Mouse (Mus musculus): ENCODE results near the gene A930033H14Rik. TPM values are rescaled to one million over a fixed set of nuclear protein-coding genes. Genes with fewer than 3 reads are reported as not detected.

A930033H14Rik gene
- polyA plus RNA-seq, 1 experiment from 2014 or later, result 2.4 TPM

- no peaks in the 10 kb centered on the region for H3K36me3 ChIP-seq (ENCODE audit: control insufficient read depth, insufficient read depth, low read length)
- peaks cover 2 to 20% of the 10 kb centered on the region in 2 experiments for H3K4me1 ChIP-seq (ENCODE audit: control insufficient read depth in 2 of 2, insufficient read depth in 2 of 2, low read length in 2 of 2)
- no peak overlapping the region for H3K9ac ChIP-seq (ENCODE audit: low read length)
- ATAC-seq (ENCODE audit: insufficient number of reproducible peaks, insufficient read depth, low FRiP score, low read depth), result no peak
- H3K27ac ChIP-seq (replicated peaks in 1 of 2; ENCODE audit: control insufficient read depth in 1 of 2, insufficient read depth in 1 of 2, low read depth in 2 of 2, low read length in 2 of 2), result no peak overlapping the region
- 94% methylated on average over 10 of the region's 10 CpGs for WGBS
- H3K4me3 ChIP-seq (ENCODE audit: control insufficient read depth in 1 of 2, insufficient read depth in 1 of 2, low read depth in 1 of 2, low read length in 2 of 2), result no peak overlapping the region
- no peaks in the 10 kb centered on the region for H3K27me3 ChIP-seq (ENCODE audit: control insufficient read depth, insufficient read depth, low read length)
- H3K9me3 ChIP-seq (ENCODE audit: control insufficient read depth, low read length), result peaks cover 3% of the 10 kb centered on the region; the same call in 1 of the 2 replicates
- no peak overlapping the region for H3K4me2 ChIP-seq (ENCODE audit: low read length)
Observed at GRCm38 (mm10) chr10:69210006-69210405, 2.9 kb downstream of the A930033H14Rik start.

GRCm38 (mm10) chr10:69208705-69209104 lies 4.2 kb downstream of the A930033H14Rik start:
- H3K4me1 ChIP-seq (ENCODE audit: control insufficient read depth in 2 of 2, insufficient read depth in 2 of 2, low read length in 2 of 2), result peaks cover 5 to 18% of the 10 kb centered on the region in 2 experiments; a peak in 2 of 4 replicates
- no peaks in the 10 kb centered on the region for H3K27me3 ChIP-seq (ENCODE audit: control insufficient read depth, insufficient read depth, low read length)
- no peak overlapping the region for H3K4me2 ChIP-seq (ENCODE audit: low read length)
- no peak overlapping the region for H3K9ac ChIP-seq (ENCODE audit: low read length)
- H3K27ac ChIP-seq (replicated peaks in 1 of 2; ENCODE audit: control insufficient read depth in 1 of 2, insufficient read depth in 1 of 2, low read depth in 2 of 2, low read length in 2 of 2), result no peak overlapping the region
- H3K36me3 ChIP-seq (ENCODE audit: control insufficient read depth, insufficient read depth, low read length), result no peaks in the 10 kb centered on the region
- ATAC-seq (ENCODE audit: insufficient number of reproducible peaks, insufficient read depth, low FRiP score, low read depth), result no peak
- H3K4me3 ChIP-seq (ENCODE audit: control insufficient read depth in 1 of 2, insufficient read depth in 1 of 2, low read depth in 1 of 2, low read length in 2 of 2), result no peak overlapping the region
- WGBS, result 91% methylated on average over 3 of the region's 3 CpGs
- H3K9me3 ChIP-seq (ENCODE audit: control insufficient read depth, low read length), result peaks cover 3% of the 10 kb centered on the region; the same call in 1 of the 2 replicates

DNA sequence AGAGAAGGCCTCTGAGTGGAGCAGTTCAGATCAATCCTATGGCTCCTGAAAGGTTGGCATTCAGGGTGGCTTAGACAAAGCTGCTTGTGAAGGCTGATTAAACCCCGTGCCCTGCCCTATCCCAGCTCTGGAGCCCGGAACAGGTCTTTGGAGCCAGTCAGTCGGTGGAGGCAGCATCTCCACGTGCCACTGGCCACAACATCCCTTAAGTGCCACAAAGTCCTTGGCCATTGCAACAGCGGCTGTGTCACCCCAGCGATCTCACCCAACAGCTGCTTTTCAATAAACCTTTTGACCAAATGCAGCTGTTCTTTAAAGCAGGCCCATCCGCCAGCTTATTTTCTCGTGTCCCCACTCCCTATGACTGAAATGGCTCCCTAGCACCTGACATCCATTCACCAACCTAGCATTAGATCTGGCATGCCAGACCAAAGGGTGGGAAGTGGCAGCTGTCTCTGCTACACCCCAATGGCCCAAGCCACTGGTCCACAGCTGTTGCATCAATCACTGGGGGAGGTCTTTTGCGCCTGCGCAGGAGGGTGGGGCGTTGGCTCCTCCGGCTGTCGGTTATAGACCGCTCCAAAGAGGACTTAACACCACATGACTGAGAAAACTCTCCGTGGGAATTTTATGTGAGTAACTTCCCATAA lies 4.8 kb downstream of the A930033H14Rik start:
- no peak overlapping the region for H3K27ac ChIP-seq (replicated peaks in 1 of 2; ENCODE audit: control insufficient read depth in 1 of 2, insufficient read depth in 1 of 2, low read depth in 2 of 2, low read length in 2 of 2)
- WGBS, result 87% methylated on average over 15 of the region's 15 CpGs
- H3K27me3 ChIP-seq (ENCODE audit: control insufficient read depth, insufficient read depth, low read length), result no peaks in the 10 kb centered on the region
- no peaks in the 10 kb centered on the region for H3K36me3 ChIP-seq (ENCODE audit: control insufficient read depth, insufficient read depth, low read length)
- peaks cover 3% of the 10 kb centered on the region; the same call in 1 of the 2 replicates for H3K9me3 ChIP-seq (ENCODE audit: control insufficient read depth, low read length)
- H3K4me1 ChIP-seq (ENCODE audit: control insufficient read depth in 2 of 2, insufficient read depth in 2 of 2, low read length in 2 of 2), result peaks cover 5 to 18% of the 10 kb centered on the region in 2 experiments; a peak in 2 of 4 replicates
- ATAC-seq (ENCODE audit: insufficient number of reproducible peaks, insufficient read depth, low FRiP score, low read depth), result no peak
- no peak overlapping the region for H3K4me3 ChIP-seq (ENCODE audit: control insufficient read depth in 1 of 2, insufficient read depth in 1 of 2, low read depth in 1 of 2, low read length in 2 of 2)
- no peak overlapping the region for H3K9ac ChIP-seq (ENCODE audit: low read length)
- no peak overlapping the region for H3K4me2 ChIP-seq (ENCODE audit: low read length)

DNA sequence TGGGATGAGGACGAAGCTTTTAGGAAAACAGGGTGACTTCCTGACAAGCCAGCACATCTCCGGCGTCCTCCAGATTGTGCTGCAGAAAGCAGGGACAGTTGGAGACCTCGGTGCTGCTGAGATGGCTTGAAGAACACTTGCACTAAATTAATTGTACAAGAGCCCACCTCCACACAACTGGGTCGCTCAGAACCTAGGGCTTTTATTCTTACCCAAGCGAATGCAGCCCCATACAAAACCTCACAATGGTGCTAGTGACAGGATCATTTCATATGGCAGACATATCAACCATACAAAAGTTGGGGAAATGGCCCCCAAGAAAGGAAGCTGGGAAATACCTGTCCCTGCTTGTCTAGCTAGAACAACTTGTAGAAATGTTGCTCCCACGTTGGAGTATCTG lies 5.4 kb downstream of the A930033H14Rik start:
- WGBS, result 76% methylated on average over 7 of the region's 7 CpGs
- no peak for ATAC-seq (ENCODE audit: insufficient number of reproducible peaks, insufficient read depth, low FRiP score, low read depth)
- H3K27me3 ChIP-seq (ENCODE audit: control insufficient read depth, insufficient read depth, low read length), result no peaks in the 10 kb centered on the region

DNA sequence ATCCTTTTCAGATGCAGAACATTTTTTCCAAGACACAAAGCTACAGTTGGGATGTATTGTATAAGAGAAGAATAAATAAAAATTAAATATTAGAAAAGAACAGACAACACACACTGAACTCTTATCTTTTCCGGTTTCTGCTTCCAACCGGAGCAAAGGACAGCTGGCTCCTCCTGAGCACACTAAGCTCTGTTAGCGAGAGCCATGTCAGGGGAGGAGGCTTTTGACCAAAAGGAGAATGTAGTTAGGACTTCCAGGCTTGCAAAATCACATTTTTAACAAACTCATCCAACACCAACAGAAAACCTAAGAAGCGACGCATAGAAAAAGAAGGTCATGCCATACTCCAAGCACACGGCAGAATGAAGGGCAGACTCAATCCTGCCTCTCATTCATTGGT lies 6.8 kb downstream of the A930033H14Rik start:
- 75% methylated on average over 6 of the region's 6 CpGs for WGBS

More for the DNA sequence above, 5.4 kb downstream of the A930033H14Rik start:
- Histone ChIP-seq H3K4me1 (ENCODE audit: control insufficient read depth in 2 of 2, insufficient read depth in 2 of 2, low read length in 2 of 2) (peaks cover 5 to 18% of the 10 kb centered on the region in 2 experiments; a peak in 2 of 4 replicates), H3K9ac (ENCODE audit: low read length) (no peak overlapping the region), H3K36me3 (ENCODE audit: control insufficient read depth, insufficient read depth, low read length) (no peaks in the 10 kb centered on the region), H3K4me2 (ENCODE audit: low read length) (no peak overlapping the region), H3K27ac (replicated peaks in 1 of 2; ENCODE audit: control insufficient read depth in 1 of 2, insufficient read depth in 1 of 2, low read depth in 2 of 2, low read length in 2 of 2) (no peak overlapping the region), H3K4me3 (ENCODE audit: control insufficient read depth in 1 of 2, insufficient read depth in 1 of 2, low read depth in 1 of 2, low read length in 2 of 2) (no peak overlapping the region), H3K9me3 (ENCODE audit: control insufficient read depth, low read length) (peaks cover 3% of the 10 kb centered on the region; the same call in 1 of the 2 replicates)

GRCm38 (mm10) chr10:69204677-69205400 lies 8.1 kb downstream of the A930033H14Rik start:
- Histone ChIP-seq H3K4me3 (ENCODE audit: control insufficient read depth in 1 of 2, insufficient read depth in 1 of 2, low read depth in 1 of 2, low read length in 2 of 2) (no peak overlapping the region), H3K27ac (replicated peaks in 1 of 2; ENCODE audit: control insufficient read depth in 1 of 2, insufficient read depth in 1 of 2, low read depth in 2 of 2, low read length in 2 of 2) (peak overlapping the region; percentile 1 to 71; a peak in 2 of 4 replicates), H3K27me3 (ENCODE audit: control insufficient read depth, insufficient read depth, low read length) (no peaks in the 10 kb centered on the region), H3K9ac (ENCODE audit: low read length) (0 out of 2 replicates have a peak overlapping the region, but pooled peaks have one; percentile 25), H3K4me1 (ENCODE audit: control insufficient read depth in 2 of 2, insufficient read depth in 2 of 2, low read length in 2 of 2) (peaks cover 3 to 9% of the 10 kb centered on the region in 2 experiments; a peak in 2 of 4 replicates), H3K4me2 (ENCODE audit: low read length) (peak overlapping the region; percentile 31), H3K9me3 (ENCODE audit: control insufficient read depth, low read length) (peaks cover 3% of the 10 kb centered on the region; the same call in 1 of the 2 replicates), H3K36me3 (ENCODE audit: control insufficient read depth, insufficient read depth, low read length) (no peaks in the 10 kb centered on the region)
- no peak for ATAC-seq (ENCODE audit: insufficient number of reproducible peaks, insufficient read depth, low FRiP score, low read depth)
- 16% methylated on average over 8 of the region's 8 CpGs for WGBS

More for the DNA sequence above, 6.8 kb downstream of the A930033H14Rik start:
- peaks cover 3% of the 10 kb centered on the region; the same call in 1 of the 2 replicates for H3K9me3 ChIP-seq (ENCODE audit: control insufficient read depth, low read length)
- H3K36me3 ChIP-seq (ENCODE audit: control insufficient read depth, insufficient read depth, low read length), result no peaks in the 10 kb centered on the region
- H3K4me3 ChIP-seq (ENCODE audit: control insufficient read depth in 1 of 2, insufficient read depth in 1 of 2, low read depth in 1 of 2, low read length in 2 of 2), result no peak overlapping the region
- no peak overlapping the region for H3K4me2 ChIP-seq (ENCODE audit: low read length)
- ATAC-seq (ENCODE audit: insufficient number of reproducible peaks, insufficient read depth, low FRiP score, low read depth), result no peak
- peaks cover 3 to 9% of the 10 kb centered on the region in 2 experiments; a peak in 2 of 4 replicates for H3K4me1 ChIP-seq (ENCODE audit: control insufficient read depth in 2 of 2, insufficient read depth in 2 of 2, low read length in 2 of 2)
- no peaks in the 10 kb centered on the region for H3K27me3 ChIP-seq (ENCODE audit: control insufficient read depth, insufficient read depth, low read length)
- no peak overlapping the region for H3K27ac ChIP-seq (replicated peaks in 1 of 2; ENCODE audit: control insufficient read depth in 1 of 2, insufficient read depth in 1 of 2, low read depth in 2 of 2, low read length in 2 of 2)
- H3K9ac ChIP-seq (ENCODE audit: low read length), result no peak overlapping the region

GRCm38 (mm10) chr10:69193721-69194120 lies 19.2 kb downstream of the A930033H14Rik start:
- Histone ChIP-seq H3K9me3 (ENCODE audit: control insufficient read depth, low read length) (no peaks in the 10 kb centered on the region), H3K27me3 (ENCODE audit: control insufficient read depth, insufficient read depth, low read length) (no peaks in the 10 kb centered on the region), H3K4me2 (ENCODE audit: low read length) (no peak overlapping the region), H3K4me1 (ENCODE audit: control insufficient read depth in 2 of 2, insufficient read depth in 2 of 2, low read length in 2 of 2) (peaks cover 2 to 6% of the 10 kb centered on the region in 2 experiments; a peak in 2 of 4 replicates), H3K9ac (ENCODE audit: low read length) (no peak overlapping the region), H3K4me3 (ENCODE audit: control insufficient read depth in 1 of 2, insufficient read depth in 1 of 2, low read depth in 1 of 2, low read length in 2 of 2) (no peak overlapping the region), H3K27ac (replicated peaks in 1 of 2; ENCODE audit: control insufficient read depth in 1 of 2, insufficient read depth in 1 of 2, low read depth in 2 of 2, low read length in 2 of 2) (no peak overlapping the region), H3K36me3 (ENCODE audit: control insufficient read depth, insufficient read depth, low read length) (no peaks in the 10 kb centered on the region)
- no peak for ATAC-seq (ENCODE audit: insufficient number of reproducible peaks, insufficient read depth, low FRiP score, low read depth)
- WGBS, result 83% methylated on average over 10 of the region's 10 CpGs
